Mouse (Mus musculus): ENCODE measurements around the gene Taf9.

Gene Taf9

DNA sequence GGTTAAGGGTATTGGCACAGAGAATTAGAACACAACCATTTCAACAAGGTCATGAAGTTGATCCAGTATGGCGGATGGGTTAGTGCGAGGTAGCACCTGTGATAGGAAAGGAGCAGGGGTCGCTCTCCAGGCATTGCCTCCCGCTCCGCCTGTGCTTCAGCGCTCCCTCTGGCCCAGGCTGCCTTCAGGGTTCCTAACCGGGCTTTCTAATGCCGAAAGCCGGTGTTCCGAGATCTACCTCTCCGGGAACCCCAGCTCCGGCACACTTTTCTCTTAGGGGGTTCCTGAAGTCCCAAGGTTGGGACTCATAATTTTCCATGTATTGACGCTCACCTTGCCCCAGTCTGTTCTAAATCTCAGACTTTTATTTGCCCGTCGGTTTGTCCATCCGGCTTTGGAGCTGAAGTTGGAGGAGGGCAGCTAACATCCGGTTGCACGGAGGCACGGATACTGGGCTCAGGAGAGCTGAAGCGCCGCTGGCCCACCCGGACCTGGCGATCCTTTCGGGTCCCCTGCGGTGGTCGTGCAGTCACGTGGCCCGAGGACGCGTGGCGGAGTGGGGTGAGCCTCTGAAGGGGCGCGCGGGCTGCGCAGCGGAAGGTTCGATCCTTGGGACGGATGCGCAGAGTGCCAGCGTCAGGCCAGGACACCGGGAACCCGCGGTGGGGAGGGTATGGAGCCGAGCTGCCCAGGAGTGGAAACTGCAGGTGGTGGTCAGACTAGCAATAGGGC is 18.1 kb downstream of the Taf9 start, which contains the start of gene Ccdc125:
TSS of gene Ccdc125 (plus strand) at position 427 of the 732 bp plus-strand sequence.
- no peak for DNase-seq (ENCODE audit: low read depth, low spot score)

DNA sequence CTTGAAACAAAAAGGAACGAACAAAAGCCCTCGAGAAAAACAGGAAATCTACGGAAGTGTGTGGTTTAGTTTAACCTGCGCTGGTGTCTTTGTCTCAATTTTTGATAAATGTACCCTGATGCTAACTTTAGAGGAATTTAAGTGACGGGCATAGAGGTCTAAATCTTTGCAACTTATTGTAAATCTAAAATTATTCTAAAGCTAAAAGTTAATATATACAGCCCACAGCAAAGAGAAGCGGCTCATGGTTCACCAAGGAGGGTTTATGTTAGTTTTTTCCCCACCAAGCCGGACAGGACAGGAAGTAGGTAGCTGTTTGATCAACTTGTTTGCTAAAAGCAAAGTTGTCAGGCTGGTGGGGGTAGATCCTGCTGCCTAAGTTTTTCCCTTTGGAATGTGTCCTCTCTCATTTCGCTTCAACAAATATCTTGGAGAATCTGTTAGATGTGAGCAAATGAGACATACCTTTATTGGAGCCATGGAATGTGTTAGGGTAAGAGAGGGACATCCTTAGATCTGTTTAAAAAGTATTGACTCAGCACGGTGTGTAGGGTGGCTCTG is 18.9 kb downstream of the Taf9 start:
- DNase-seq (ENCODE audit: low read depth, low spot score), result no peak

DNA sequence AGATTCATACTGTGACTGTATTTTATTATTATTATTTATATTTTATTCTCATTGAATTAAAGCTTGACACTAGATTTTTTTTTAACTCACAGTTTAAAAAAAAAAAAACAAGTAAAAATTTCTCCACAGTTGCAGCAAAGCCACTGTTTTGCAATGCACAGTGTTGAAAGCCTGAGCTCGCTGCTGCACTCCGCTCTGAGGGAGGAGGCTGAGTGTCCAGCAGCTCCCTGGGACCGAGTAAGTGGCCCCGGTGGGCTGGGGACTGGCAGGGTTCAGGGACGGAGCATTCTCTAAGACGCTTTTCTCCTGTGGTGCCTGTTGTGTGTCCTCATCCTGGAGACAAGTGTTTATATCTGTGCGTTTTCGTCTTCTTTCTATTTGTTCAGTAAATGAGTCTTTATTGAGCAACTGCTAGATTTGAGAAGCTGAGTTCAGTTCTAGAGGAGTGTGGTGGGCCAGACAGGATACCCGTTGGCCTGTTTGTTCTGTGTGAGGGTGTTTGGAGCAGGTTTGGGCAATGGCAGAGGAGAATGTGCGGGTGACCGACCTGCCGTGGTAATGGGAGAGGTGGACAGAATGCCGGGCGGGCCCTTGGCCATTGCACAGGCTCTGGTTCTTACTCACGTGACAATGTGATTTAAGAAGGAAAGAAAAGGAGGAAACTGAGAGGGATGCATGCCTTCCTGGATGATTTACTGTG is 24.7 kb downstream of the Taf9 start:
- DNase-seq (ENCODE audit: low read depth, low spot score), result no peak

GRCm38 (mm10) chr13:100681615-100682014 is 30.2 kb downstream of the Taf9 start:
- DNase-seq (ENCODE audit: low read depth, low spot score), result no peak

- DNase-seq (ENCODE audit: low read depth, low spot score), result peak; percentile 49
Observed at GRCm38 (mm10) chr13:100682837-100683236, 31.5 kb downstream of the Taf9 start.

GRCm38 (mm10) chr13:100684355-100684754 is 33.0 kb downstream of the Taf9 start:
- DNase-seq (ENCODE audit: low read depth, low spot score), result peak; percentile 62

- DNase-seq (ENCODE audit: low read depth, low spot score), result peak; percentile 46
Observed at GRCm38 (mm10) chr13:100687513-100687912, 36.1 kb downstream of the Taf9 start.

DNA sequence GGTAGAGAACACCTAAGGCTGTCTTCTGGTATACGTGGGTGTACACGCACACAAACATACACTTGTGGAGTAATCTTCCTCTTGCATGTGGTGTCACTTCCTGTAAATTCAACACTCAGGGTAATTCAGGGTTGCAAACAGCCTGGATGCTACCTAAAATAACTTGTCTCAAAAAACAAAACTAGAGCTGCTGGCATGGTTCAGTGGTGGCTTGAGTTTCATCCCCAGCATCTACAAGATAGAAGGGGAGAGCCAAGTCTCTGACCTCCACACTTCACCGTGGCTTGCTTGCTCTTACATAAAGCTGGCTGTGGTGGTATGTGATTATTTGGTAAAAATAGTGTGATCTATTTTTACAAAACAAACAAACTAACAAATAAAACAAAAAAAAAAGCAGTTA is 46.2 kb downstream of the Taf9 start:
- DNase-seq (ENCODE audit: low read depth, low spot score), result no peak

- DNase-seq (ENCODE audit: low read depth, low spot score), result no peak
Observed at GRCm38 (mm10) chr13:100698866-100699265, 47.5 kb downstream of the Taf9 start.

- DNase-seq (ENCODE audit: low read depth, low spot score), result peak; percentile 26
Observed at GRCm38 (mm10) chr13:100703468-100703867, 52.1 kb downstream of the Taf9 start.

Measured in A20 (cell line).